Mouse (Mus musculus) erythroblast, embryonic 14.5 days (primary cell): ENCODE results near the gene AA467197. TPM values are rescaled to one million over a fixed set of nuclear protein-coding genes. Genes with fewer than 3 reads are reported as not detected.

Source experiments
- H3K27me3 ChIP-seq: 2 replicates; pipeline ENCODE4 v1.6.1; 2012; ENCODE audit warnings: inconsistent platforms; ENCODE audit not compliant: control insufficient read depth
- H3K36me3 ChIP-seq: 2 replicates; pipeline ENCODE4 v1.6.1; 2012; ENCODE audit warnings: mild to moderate bottlenecking, inconsistent platforms; ENCODE audit not compliant: control insufficient read depth
- H3K4me1 ChIP-seq: 2 replicates; pipeline ENCODE4 v1.6.1; 2012; ENCODE audit warnings: inconsistent platforms; ENCODE audit not compliant: control insufficient read depth
- H3K4me3 ChIP-seq: replicated peaks from 2 replicates; pipeline ENCODE3; 2012; ENCODE audit warnings: moderate library complexity, mild to moderate bottlenecking, inconsistent platforms
- H3K9me3 ChIP-seq: 2 replicates; pipeline ENCODE4 v1.6.1; 2012; ENCODE audit warnings: low read length, inconsistent platforms, mixed read lengths; ENCODE audit not compliant: control insufficient read depth
- GATA1 ChIP-seq: IDR thresholded peaks from 2 replicates; pipeline ENCODE4 v1.6.1; 2012; ENCODE audit warnings: low read length, inconsistent platforms, mixed read lengths
- TAL1 ChIP-seq: IDR thresholded peaks from 3 replicates; pipeline ENCODE4 v1.6.1; 2012; ENCODE audit warnings: low read length, inconsistent platforms, mixed read lengths
- polyA plus RNA-seq: library from polyadenylated mRNA; stranded (reverse); fragments of >175 nt; gene quantifications from 2 replicates; pipeline ENCODE4 v1.2.3, GENCODE M21; 2012

The AA467197 gene
- polyA plus RNA-seq, 1 experiment: not detected

DNA sequence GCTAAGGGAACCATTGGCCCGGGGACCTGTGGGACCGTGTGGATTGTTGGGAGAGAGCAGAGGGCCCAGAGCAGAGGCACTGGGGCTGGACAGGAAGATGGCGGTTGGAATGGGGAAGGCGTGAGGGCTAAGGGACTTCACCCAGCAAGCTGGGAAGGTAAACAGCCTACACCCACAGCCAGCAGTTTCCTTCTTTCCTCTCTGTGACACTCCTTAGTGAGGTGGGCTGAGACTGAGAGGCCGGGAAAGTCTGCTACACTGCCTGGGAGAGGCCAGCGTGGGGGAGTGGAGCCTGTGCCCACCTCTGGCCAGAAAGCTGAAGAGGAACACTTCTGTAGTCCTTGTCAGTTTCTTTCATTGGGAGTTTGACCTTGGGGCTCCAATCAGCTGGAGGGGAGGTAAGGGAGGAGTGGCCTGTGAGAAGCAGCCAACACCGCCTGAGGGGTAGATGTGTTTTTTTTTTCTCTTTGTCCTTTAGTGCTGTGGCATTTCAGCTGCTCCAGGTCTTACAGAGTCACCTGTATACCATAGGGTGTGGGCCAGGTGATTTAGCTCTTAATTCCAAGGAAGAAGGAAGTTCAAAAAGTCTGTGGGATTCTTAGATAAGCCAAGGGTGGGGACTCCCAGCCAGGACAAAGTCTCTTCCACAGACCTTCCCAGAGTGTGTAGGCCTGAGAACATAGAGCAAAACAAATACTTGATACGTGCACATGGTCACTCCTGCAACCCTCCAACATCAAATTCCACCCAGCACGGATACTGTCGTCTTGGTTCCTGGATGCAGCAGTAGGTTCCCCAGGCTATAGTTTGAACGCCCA is 21.1 kb downstream of the AA467197 start:
- Histone ChIP-seq H3K36me3 (no peaks in the 10 kb centered on the region), H3K9me3 (peaks cover 13% of the 10 kb centered on the region), H3K4me3 (no peak overlapping the region), H3K27me3 (no peaks in the 10 kb centered on the region), H3K4me1 (no peaks in the 10 kb centered on the region)
- TF ChIP-seq TAL1 (no peak), GATA1 (no peak)

DNA sequence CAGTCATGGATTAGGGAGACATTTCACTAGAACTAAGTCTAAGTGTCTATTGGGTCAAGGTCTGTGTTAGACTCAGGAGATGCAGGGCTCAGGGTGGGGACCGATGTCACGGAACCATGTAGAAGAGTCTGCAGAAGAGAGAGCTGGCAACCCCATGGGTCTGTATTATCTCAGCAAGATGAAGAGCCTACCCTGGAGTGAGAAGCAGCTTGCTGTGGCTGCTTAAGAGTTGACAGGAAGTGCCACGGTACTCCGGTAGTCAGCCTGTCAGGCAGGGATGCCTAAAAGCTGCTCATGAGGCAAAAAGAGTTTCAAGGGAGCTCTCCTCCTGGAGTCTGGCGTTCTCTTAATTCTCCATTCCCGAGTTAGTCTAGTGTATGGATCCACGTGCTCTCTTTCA is 23.0 kb downstream of the AA467197 start:
- Histone ChIP-seq H3K36me3 (no peaks in the 10 kb centered on the region), H3K27me3 (no peaks in the 10 kb centered on the region), H3K9me3 (peaks cover 13% of the 10 kb centered on the region), H3K4me1 (no peaks in the 10 kb centered on the region), H3K4me3 (no peak overlapping the region)
- TF ChIP-seq GATA1 (no peak), TAL1 (no peak)

DNA sequence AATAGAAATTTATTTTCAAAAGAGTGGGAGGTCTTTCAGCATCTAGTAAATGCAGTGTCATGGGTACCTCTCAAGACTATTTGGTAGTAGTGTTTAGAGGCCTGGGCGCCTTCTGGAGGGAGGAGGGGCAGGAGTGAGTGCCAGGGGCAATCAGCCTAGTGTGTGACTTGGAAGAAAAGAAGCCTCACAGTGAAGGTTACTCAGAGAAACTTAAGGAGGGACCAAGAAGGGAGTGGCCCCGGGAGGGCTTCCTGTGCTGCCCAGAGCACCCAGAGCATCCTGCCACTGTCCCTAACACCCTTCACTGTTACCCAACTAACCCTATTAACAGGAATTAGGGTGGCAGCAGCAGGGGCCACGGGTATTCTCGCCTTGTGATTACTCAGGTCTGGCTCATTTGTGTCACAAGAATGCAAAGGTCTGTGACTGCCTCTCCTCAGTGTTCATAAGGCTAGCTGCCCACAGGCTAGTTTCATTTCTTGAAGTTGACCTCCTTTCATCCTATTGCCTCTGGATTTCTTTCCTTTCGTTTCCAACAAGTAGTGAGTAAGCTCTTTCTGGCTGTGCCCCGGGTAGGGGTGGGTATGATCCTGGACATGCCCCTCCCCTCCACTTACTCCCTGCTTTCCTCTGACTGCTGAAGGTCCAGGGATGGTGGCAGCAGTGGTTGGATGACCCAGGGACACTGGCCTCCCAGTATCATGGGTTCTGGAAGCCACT is 28.6 kb downstream of the AA467197 start:
- no peak overlapping the region for H3K4me3 ChIP-seq
- no peaks in the 10 kb centered on the region for H3K4me1 ChIP-seq
- H3K36me3 ChIP-seq: no peaks in the 10 kb centered on the region
- no peaks in the 10 kb centered on the region for H3K27me3 ChIP-seq
- no peaks in the 10 kb centered on the region for H3K9me3 ChIP-seq
- TF ChIP-seq TAL1 (no peak), GATA1 (no peak)

DNA sequence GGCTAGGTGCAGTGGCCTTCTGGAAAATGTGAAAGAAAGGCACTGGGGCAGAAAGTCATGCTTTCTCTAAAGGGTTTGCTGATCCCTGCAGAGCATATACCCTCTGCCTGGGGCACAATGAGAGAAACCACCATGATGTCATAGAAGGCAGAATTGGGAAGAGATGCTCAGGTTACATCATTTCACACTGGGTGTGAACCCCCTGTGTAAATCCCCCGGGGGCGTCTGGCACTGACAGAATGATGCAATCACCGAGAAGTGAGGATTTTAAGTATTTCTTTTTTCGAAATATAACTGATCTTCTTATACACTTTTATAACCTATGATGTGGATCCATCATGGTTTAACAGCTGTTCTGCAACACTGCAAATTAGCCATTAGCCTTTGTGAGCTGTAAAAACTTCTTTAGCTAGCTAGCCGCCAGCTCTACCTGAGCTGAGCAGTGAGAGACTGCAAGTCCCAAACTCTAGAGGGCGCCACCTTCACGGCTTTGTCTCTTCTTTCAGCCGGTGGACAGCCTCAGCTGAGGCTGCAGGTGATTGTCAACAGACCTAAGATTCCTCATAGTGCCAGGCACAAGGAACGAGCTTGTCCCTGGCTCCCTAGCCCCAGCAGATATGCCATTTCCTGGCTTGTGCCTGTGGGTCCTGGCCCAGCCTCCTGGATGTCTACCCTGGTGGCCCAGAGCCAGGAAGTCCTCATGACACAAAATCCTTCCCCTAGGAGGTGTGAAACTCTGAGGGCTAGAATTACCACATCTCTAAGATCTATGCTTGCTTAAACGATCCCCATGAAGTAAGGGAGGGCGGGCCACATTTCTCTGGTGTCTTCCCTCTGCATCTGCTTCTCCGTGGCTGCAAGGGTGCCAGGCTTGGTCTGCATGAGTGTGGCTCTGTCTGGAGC is 29.4 kb downstream of the AA467197 start:
- Histone ChIP-seq H3K4me3 (no peak overlapping the region), H3K27me3 (no peaks in the 10 kb centered on the region), H3K4me1 (no peaks in the 10 kb centered on the region), H3K9me3 (no peaks in the 10 kb centered on the region), H3K36me3 (no peaks in the 10 kb centered on the region)
- no peak for TF ChIP-seq GATA1

DNA sequence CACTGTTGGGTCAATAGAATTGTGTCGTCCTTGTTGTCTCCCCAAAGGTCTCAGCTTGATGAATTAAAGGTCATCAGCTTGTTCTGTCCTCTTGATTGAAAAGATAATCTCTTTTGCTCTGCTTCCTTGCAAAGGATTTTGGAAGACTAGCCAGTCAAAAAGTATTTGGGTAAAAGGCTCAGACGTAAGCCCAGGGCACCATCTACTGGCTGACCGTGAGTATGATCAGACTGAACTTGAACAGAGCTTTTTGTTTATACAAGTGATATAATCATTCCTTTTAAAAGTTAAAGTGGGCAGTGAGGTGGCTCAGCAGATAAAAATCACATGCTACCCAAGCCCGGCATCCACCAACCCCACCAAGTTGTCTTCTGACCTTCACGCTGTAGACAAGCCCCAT is 31.1 kb downstream of the AA467197 start:
- no peaks in the 10 kb centered on the region for H3K27me3 ChIP-seq
- no peaks in the 10 kb centered on the region for H3K36me3 ChIP-seq
- no peak for TF ChIP-seq TAL1
- no peak for TF ChIP-seq GATA1
- no peak overlapping the region for H3K4me3 ChIP-seq
- no peaks in the 10 kb centered on the region for H3K9me3 ChIP-seq
- no peaks in the 10 kb centered on the region for H3K4me1 ChIP-seq

DNA sequence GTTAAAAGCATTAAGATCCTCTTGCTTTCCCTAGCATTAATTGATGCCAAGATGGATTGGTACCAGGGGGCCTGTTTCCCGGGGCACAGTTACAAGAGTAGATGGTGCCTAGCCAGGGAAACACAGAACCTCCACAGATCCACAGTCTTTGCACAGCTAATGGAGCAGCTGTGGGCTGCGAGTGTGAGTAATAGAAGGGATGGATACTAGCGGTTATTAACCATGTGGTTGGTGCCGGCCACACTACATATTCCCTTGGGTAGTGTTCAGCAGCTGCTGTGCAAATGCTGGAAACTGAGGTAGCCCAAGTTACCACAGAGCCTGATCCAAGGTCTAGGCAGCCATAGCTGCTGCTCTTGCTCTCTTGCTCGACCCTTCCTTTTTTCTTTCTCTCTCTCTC is 34.9 kb downstream of the AA467197 start:
- Histone ChIP-seq H3K4me3 (no peak overlapping the region), H3K9me3 (no peaks in the 10 kb centered on the region), H3K36me3 (no peaks in the 10 kb centered on the region), H3K4me1 (no peaks in the 10 kb centered on the region), H3K27me3 (no peaks in the 10 kb centered on the region)
- TF ChIP-seq GATA1 (no peak), TAL1 (no peak)

DNA sequence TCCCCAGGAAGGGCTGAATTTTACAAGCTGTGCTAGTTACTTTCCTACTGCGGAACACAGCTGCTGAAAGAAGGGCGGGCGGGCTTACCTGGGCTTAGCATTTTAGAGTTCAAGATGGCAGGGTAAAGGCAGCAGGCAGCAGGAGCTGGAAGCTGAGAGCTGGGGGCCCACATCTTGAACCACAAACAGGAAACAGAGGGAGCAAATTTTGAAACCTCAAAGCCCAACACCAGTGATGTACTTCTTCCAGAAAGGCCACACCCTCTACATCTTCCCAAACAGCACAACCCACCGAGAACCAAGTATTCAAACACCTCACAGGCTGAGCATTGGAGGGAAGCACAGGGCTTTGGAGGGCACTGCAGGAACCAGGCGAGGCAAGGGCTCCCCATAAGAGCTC is 36.1 kb downstream of the AA467197 start:
- H3K27me3 ChIP-seq: no peaks in the 10 kb centered on the region
- no peaks in the 10 kb centered on the region for H3K9me3 ChIP-seq
- H3K36me3 ChIP-seq: no peaks in the 10 kb centered on the region
- TF ChIP-seq TAL1 (no peak), GATA1 (no peak)
- H3K4me1 ChIP-seq: no peaks in the 10 kb centered on the region
- no peak overlapping the region for H3K4me3 ChIP-seq

DNA sequence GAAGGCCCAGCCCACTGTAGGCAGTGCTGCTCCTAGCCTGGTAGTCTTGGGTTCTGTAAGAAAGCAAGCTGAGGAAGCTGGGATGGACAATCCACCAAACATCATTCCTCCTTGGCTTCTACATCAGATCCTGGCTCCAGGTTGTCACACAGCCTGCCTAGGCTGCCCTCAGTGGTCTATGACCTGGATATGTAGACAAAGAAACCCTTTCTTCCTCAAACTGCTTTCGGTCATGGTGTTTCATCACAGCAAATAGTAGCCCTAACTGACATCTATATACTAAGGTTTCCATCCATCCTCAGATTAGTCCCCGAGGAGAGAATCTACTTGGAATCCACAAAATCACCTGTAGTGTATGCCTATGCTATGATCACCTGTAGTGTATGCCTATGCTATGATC is 38.3 kb downstream of the AA467197 start:
- H3K4me3 ChIP-seq: no peak overlapping the region
- no peaks in the 10 kb centered on the region for H3K27me3 ChIP-seq
- no peaks in the 10 kb centered on the region for H3K36me3 ChIP-seq
- no peaks in the 10 kb centered on the region for H3K9me3 ChIP-seq
- TF ChIP-seq TAL1: no peak
- no peak for TF ChIP-seq GATA1
- no peaks in the 10 kb centered on the region for H3K4me1 ChIP-seq
